Mouse (Mus musculus) granulocyte monocyte progenitor cell, adult 5-6 weeks (primary cell): ENCODE measurements around the gene Pgc. TPM values are rescaled to one million over a fixed set of nuclear protein-coding genes. Genes with fewer than 3 reads are reported as not detected.
A peak's percentile ranks its signal among the peaks of the same experiment; 100 is the strongest.

ENCODE experiments used
- ATAC-seq: replicated peaks from 2 replicates; pipeline ENCODE4 v1.8.0; 2016; ENCODE audit warnings: mild to moderate bottlenecking, moderate TSS enrichment, inconsistent platforms; ENCODE audit not compliant: poor library complexity, severe bottlenecking
- total RNA-seq, 2 experiments: library from RNA; stranded (forward) in 1 of 2; stranded (reverse) in 1 of 2; fragments of 200-712, 200-1000 nt in 1 of 2; fragments of >200 nt in 1 of 2; fragmentation: Nextera tagmentation in 1 of 2; gene quantifications; 2 replicates each; pipeline ENCODE4 v1.2.3; 2014 to 2017

Gene Pgc
- total RNA-seq, 2 experiments from 2014 or later: not detected

DNA sequence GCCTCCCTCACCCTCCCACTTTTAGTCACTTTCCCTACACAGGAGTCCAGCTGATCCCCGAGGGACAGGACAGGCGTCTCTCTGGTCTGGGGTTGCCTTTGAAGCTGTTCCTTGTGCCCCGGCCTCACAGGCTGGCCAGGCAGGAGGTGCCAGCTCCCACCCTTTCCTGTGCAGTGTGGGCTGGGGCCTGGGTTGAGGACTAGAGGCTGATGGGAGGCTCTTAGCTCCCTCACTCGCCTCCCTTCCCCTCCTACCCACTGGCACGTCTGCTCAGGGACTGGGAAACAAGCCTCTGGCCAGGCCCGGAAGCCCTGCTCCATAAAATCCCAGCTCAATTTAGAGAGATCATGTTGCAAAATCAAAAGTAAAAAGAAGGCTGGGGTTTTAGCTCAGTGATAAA is 47.0 kb downstream of the Pgc start:
- no peak for ATAC-seq

DNA sequence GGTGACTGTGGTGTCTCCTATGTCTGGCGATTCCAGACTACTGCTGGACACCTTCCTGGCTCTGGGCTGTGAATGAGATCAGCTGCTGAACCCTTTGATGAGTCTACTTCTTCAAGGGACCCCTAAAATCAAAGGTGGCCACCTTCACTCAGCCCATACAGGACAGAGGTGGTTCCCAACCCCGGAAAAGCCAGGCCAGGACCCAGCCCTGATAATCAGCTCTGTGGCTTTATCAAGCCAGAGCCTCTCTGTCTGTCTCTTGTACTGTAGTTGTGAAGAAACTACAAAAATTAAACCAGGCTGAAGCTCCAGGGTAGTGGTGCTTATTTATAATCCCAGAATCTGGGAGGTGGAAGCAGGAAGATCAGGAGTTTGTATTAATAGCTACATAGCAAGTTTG is 50.5 kb downstream of the Pgc start:
- ATAC-seq: no peak

DNA sequence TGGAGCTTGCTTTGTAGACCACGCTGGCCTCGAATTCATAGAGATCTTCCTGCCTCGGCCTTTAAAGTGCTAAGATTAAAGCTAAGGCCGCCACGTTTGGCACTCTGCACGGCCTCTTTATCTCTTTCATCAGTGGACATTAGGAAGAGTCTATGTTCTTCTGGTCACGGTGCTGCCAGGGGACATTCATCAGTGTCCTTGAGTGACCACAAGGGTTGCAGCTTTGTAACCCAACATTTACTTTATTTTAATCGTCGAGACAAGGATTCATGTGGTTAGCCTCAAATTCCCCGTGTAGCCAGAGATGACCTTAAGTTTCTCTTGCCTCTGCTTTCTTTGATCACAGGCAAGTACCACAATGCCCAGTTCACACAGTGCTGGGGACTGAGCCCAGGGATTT is 53.8 kb downstream of the Pgc start:
- no peak for ATAC-seq

DNA sequence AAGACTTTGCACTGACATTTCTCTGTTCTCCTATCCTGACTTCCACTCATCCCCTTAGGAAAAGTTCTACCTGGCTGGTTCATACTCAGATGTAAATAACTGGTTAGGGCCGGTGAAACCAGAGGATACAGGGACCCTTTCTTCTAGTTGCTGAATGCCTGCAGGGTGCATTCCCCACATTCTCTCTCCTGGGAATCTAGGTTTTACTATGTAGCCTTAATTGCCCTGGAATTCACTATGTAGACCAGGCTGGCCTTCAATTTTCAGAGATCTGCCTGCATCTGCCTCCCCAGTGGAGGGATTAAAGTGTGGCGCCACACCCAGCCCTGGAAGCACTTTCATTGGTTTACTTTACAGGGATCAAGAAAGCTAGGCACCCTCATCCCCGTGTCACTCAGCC is 55.8 kb downstream of the Pgc start:
- ATAC-seq: no peak

DNA sequence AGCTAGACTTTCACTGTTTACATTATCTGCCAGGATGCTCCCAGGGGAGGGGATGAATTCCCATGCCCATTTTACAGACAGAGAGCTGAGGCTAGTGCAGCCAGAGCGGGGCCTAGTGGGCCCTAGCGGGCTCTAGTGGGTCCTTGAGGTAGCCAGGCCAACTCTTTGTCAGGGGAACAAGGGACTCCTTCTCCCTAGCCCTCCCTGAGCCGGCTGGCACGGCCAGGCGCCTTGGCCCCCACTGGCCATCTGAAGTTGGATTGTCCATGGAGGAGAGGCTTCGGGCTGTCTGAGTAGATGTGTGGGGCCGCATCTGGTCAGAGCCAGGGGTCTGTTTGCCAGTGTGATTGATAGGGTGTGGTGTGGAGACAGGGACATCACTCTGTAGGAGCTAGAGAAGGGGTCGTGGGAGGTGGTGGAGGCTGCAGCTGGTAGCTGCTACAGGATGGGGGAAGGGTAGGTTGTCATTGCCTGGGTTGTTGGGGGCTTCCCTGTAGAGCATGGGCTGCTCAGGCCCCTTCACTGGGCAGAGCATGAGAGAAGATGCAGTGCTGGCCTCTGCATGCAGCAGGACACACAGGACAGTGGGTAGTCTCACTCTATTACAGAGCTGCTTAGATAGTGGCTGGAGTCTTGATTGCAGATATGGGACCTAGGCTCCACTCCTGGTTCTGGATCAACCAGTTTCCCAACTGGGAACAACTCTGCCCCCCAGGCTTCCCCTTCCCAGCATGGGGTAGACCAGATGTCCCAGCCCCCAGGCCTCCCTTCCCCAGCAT is 57.0 kb downstream of the Pgc start:
- ATAC-seq: peak; percentile 11

Other genes starting within 250 kb of the Pgc start
- 13.9 and 23.8 TPM in 2 replicates for gene Taf8, start 224.6 kb upstream of the Pgc start, total RNA-seq (2014; fragmentation: Nextera tagmentation)
- gene Taf8, start 224.6 kb upstream of the Pgc start, total RNA-seq (2017): 34.7 and 40.9 TPM in 2 replicates
- gene Ccnd3, start 221.8 kb upstream of the Pgc start, total RNA-seq (2014; fragmentation: Nextera tagmentation): 99.8 and 128 TPM in 2 replicates
- gene Ccnd3, start 221.8 kb upstream of the Pgc start, total RNA-seq (2017): 35.5 and 35.9 TPM in 2 replicates
- gene Bysl, start 115.3 kb upstream of the Pgc start, total RNA-seq (2014; fragmentation: Nextera tagmentation): 16.2 and 17.8 TPM in 2 replicates
- 12.6 and 16.0 TPM in 2 replicates for gene Bysl, start 115.3 kb upstream of the Pgc start, total RNA-seq (2017)
- 26.3 and 36.3 TPM in 2 replicates for gene Med20, start 115.3 kb upstream of the Pgc start, total RNA-seq (2014; fragmentation: Nextera tagmentation)
- 25.0 and 29.5 TPM in 2 replicates for gene Med20, start 115.3 kb upstream of the Pgc start, total RNA-seq (2017)
- 0.41 and 2.2 TPM in 2 replicates for gene Gm20517, start 115.3 kb upstream of the Pgc start, total RNA-seq (2014; fragmentation: Nextera tagmentation)
- gene Gm20517, start 115.3 kb upstream of the Pgc start, total RNA-seq (2017): 2.5 and 3.1 TPM in 2 replicates
- 4.1 and 6.8 TPM in 2 replicates for gene Usp49, start 96.2 kb upstream of the Pgc start, total RNA-seq (2014; fragmentation: Nextera tagmentation)
- 1.5 and 4.1 TPM in 2 replicates for gene Usp49, start 96.2 kb upstream of the Pgc start, total RNA-seq (2017)
- 315 and 346 TPM in 2 replicates for gene Tomm6, start 38.5 kb upstream of the Pgc start, total RNA-seq (2014; fragmentation: Nextera tagmentation)
- 46.0 and 46.4 TPM in 2 replicates for gene Tomm6, start 38.5 kb upstream of the Pgc start, total RNA-seq (2017)
- gene Frs3, start 37.8 kb upstream of the Pgc start, total RNA-seq (2014; fragmentation: Nextera tagmentation): 0.15 TPM in 1 of 2 replicates, not detected in the other
- gene Frs3, start 37.8 kb upstream of the Pgc start, total RNA-seq (2017): 0.22 TPM in 1 of 2 replicates, not detected in the other
- not detected in 2 replicates for gene Gm21981, start 32.4 kb upstream of the Pgc start, total RNA-seq (2014; fragmentation: Nextera tagmentation)
- 1.0 TPM in 1 of 2 replicates, not detected in the other for gene Gm21981, start 32.4 kb upstream of the Pgc start, total RNA-seq (2017)
- not detected in 2 replicates for gene Prickle4, start 32.1 kb upstream of the Pgc start, total RNA-seq (2014; fragmentation: Nextera tagmentation)
- 0.62 TPM in 1 of 2 replicates, not detected in the other for gene Prickle4, start 32.1 kb upstream of the Pgc start, total RNA-seq (2017)
- gene Tfeb, start 10.2 kb downstream of the Pgc start, total RNA-seq (2014; fragmentation: Nextera tagmentation): 6.7 and 9.4 TPM in 2 replicates
- gene Tfeb, start 10.2 kb downstream of the Pgc start, total RNA-seq (2017): 6.9 and 7.8 TPM in 2 replicates
- gene Mdfi, start 107.8 kb downstream of the Pgc start, total RNA-seq (2014; fragmentation: Nextera tagmentation): 3.7 and 5.5 TPM in 2 replicates
- 2.7 and 4.9 TPM in 2 replicates for gene Mdfi, start 107.8 kb downstream of the Pgc start, total RNA-seq (2017)
- 16.9 and 29.3 TPM in 2 replicates for gene Foxp4, start 197.8 kb downstream of the Pgc start, total RNA-seq (2014; fragmentation: Nextera tagmentation)
- 3.4 and 4.0 TPM in 2 replicates for gene Foxp4, start 197.8 kb downstream of the Pgc start, total RNA-seq (2017)